Mouse (Mus musculus) spleen, adult 2 months (tissue): Measurements from ENCODE around the gene Adcy1.

Experiments
- CTCF ChIP-seq: fragments of 200-500 bp; IDR thresholded peaks from 2 replicates; pipeline ENCODE4 v1.5.1; 2011; ENCODE audit warnings: mild to moderate bottlenecking, inconsistent platforms; ENCODE audit not compliant: insufficient read depth, insufficient read length, insufficient replicate concordance; ENCODE audit errors: extremely low read depth
- POLR2A ChIP-seq: fragments of 200-500 bp; IDR thresholded peaks from 2 replicates; pipeline ENCODE4 v1.6.1; 2011; ENCODE audit warnings: low read depth, low read length, inconsistent platforms

DNA sequence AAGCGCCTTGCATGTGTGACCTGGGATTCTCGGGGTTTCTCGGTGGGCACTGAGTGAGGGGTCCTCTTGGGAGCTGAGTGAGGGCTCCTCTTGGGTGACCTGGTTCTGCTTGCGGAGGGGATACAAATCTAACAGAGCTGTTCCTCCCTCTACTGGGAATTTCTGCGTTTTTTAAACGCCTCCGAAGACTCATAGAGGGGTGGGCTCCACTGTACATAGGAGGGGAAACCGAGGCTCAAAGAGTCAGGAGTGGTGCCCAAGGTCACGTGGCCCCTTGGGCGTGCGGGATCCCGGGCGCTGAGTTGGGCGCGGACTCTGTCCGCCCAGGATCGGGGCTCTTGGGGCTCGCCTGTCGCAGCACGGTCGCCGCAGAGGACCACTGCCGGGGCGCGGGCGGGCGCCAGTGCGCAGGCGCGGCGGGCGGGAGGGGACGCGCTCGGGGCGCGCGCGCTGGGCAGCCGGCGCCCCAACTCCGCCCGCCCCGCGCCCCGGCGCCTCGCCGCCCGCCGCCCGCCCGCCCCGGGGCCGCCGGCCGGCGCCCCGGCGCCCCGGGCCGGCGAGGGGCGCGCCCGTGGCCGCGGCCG, at the start of gene Adcy1:
- TF ChIP-seq CTCF (no peak), POLR2A (no peak)
